Mouse (Mus musculus) adrenal gland, postnatal 36 days (tissue): ENCODE results near the gene Eif2b2. TPM values are rescaled to one million over a fixed set of nuclear protein-coding genes. Genes with fewer than 3 reads are reported as not detected.

Source experiments
- DNase-seq, 2 experiments: peaks; one replicate each; pipeline ENCODE4 v3.0.0; 2021; ENCODE audit warnings: mixed read lengths in 1 of 2
- microRNA-seq: library from miRNA; unstranded; fragments of <30 nt; microRNA quantifications from one replicate; pipeline ENCODE4 v1.2.0, GENCODE M21; 2021
- total RNA-seq, 2 experiments: library from RNA; stranded (reverse); gene quantifications; 2 replicates each; pipeline ENCODE4 v1.2.3; 2021

Eif2b2 gene
- total RNA-seq, 2 experiments from 2014 or later = 82.1 to 85.3 TPM

- no peak for DNase-seq
These were observed 32.8 kb downstream of the Eif2b2 start for GRCm38 (mm10) chr12:85252083-85252482.

GRCm38 (mm10) chr12:85256074-85256751, 36.9 kb downstream of the Eif2b2 start:
- no peak for DNase-seq

GRCm38 (mm10) chr12:85257008-85257639, 37.8 kb downstream of the Eif2b2 start:
- DNase-seq = no peak

GRCm38 (mm10) chr12:85262489-85262888, 43.2 kb downstream of the Eif2b2 start:
- DNase-seq = no peak

GRCm38 (mm10) chr12:85263190-85263589, 43.9 kb downstream of the Eif2b2 start:
- DNase-seq = no peak

- no peak for DNase-seq
These were observed 45.2 kb downstream of the Eif2b2 start for GRCm38 (mm10) chr12:85264531-85264930.

- DNase-seq = no peak
These were observed 45.7 kb downstream of the Eif2b2 start for GRCm38 (mm10) chr12:85264940-85265339.

- DNase-seq = no peak
These were observed 47.0 kb downstream of the Eif2b2 start for GRCm38 (mm10) chr12:85266248-85266647.

GRCm38 (mm10) chr12:85269821-85270220, 50.5 kb downstream of the Eif2b2 start:
- no peak for DNase-seq

GRCm38 (mm10) chr12:85270319-85270718, 51.0 kb downstream of the Eif2b2 start, which contains the start of gene Mlh3:
Gene Mlh3 (minus strand): TSS chr12:85270599.
- peak; percentile 87 to 91 for DNase-seq

GRCm38 (mm10) chr12:85271132-85271842, 52.0 kb downstream of the Eif2b2 start:
- no peak for DNase-seq

GRCm38 (mm10) chr12:85271843-85272206, 52.5 kb downstream of the Eif2b2 start:
- no peak for DNase-seq

- no peak for DNase-seq
These were observed 54.2 kb downstream of the Eif2b2 start for GRCm38 (mm10) chr12:85273508-85273907.

Small RNA genes lying within 50 kb of the gene (microRNA-seq; reads per million reads assigned to microRNA genes)
- not detected for gene Mir6938

Other genes starting within 250 kb of the Eif2b2 start
- gene Fcf1, start 248.6 kb upstream of the Eif2b2 start, total RNA-seq = 10 to 100 TPM; 87.4 to 99.4 TPM
- 10 to 100 TPM; 34.9 to 36.4 TPM for gene Arel1, start 248.6 kb upstream of the Eif2b2 start, total RNA-seq
- gene Ylpm1, start 223.2 kb upstream of the Eif2b2 start, total RNA-seq = 10 to 100 TPM; 48.5 to 52.1 TPM
- 1 to 10 TPM; 2.5 to 4.9 TPM for gene Prox2, start 108.7 kb upstream of the Eif2b2 start, total RNA-seq
- 100 to 1,000 TPM; 348 to 363 TPM for gene Dlst, start 108.6 kb upstream of the Eif2b2 start, total RNA-seq
- under 1 TPM; 0.46 to 0.50 TPM for gene Rps6kl1, start 68.2 kb upstream of the Eif2b2 start, total RNA-seq
- 1 to 10 TPM in 1 of 2 experiments, under 1 TPM in 1; 0.43 to 2.1 TPM for gene Pgf, start 41.7 kb upstream of the Eif2b2 start, total RNA-seq
- gene Mlh3, start 51.1 kb downstream of the Eif2b2 start, total RNA-seq = 10 to 100 TPM; 11.0 to 12.9 TPM
- 10 to 100 TPM; 28.4 to 37.7 TPM for gene Acyp1, start 69.0 kb downstream of the Eif2b2 start, total RNA-seq
- 1 to 10 TPM; 1.1 to 1.9 TPM for gene Zc2hc1c, start 69.1 kb downstream of the Eif2b2 start, total RNA-seq
- 10 to 100 TPM; 91.1 to 94.2 TPM for gene Nek9, start 119.9 kb downstream of the Eif2b2 start, total RNA-seq
- gene Tmed10, start 155.4 kb downstream of the Eif2b2 start, total RNA-seq = 100 to 1,000 TPM; 291 to 336 TPM